Mouse (Mus musculus) activated CD4-positive, CD25-positive, alpha-beta regulatory T cell, adult 4 months (primary cell): ENCODE data around the gene Gm20867. TPM values are rescaled to one million over a fixed set of nuclear protein-coding genes. Genes with fewer than 3 reads are reported as not detected.
"Not testable (repeated sequence)": the region's sequence is repeated elsewhere in the genome, so short reads cannot be mapped to it uniquely, and the experiment has no call there.

Experiments used
- ATAC-seq: one replicate; pipeline ENCODE4 v1.8.0; 2017
- polyA plus RNA-seq, 2 experiments: library from polyadenylated mRNA; unstranded; fragments of 100-300 nt; shearing (Covaris generic); gene quantifications; one replicate each; pipeline ENCODE4 v1.2.1; 2017

Gene Gm20867
- polyA plus RNA-seq: not detected

DNA sequence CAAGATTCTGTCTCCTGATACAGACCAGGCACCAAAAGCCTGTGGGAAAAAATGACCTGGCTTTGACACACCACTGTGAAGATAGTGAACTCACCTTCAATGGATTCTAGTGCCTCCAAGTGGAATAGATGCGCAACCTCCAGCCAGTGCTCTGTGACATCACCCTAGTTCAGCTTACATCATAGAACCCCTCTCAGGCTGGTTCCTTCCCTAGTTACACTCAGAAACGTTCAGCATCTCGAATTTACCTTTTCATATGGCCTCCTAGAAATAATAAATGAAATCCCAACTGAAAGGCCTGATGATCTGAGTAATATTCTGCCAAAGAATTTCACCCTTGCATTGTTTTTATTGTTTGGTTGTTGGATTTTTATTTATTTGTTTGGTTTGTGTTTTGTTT is at the start of gene Gm20867:
TSS of gene Gm20867 (minus strand) at position 101 of the 400 bp plus-strand sequence.
- ATAC-seq: not testable (repeated sequence)

Other genes with a start within 250 kb of the Gm20867 start
- not detected for gene Gm29564, start 249.8 kb upstream of the Gm20867 start, polyA plus RNA-seq